Mouse (Mus musculus) lung, postnatal 0 days (tissue): ENCODE measurements around the gene Olfr71.

ENCODE experiments used
- CTCF ChIP-seq: IDR thresholded peaks from 2 replicates; pipeline ENCODE4 v1.5.1; 2016; ENCODE audit warnings: antibody characterized with exemption, mild to moderate bottlenecking
- EP300 ChIP-seq: IDR thresholded peaks from 2 replicates; pipeline ENCODE4 v1.6.1; 2016; ENCODE audit warnings: antibody characterized with exemption, mild to moderate bottlenecking, control low read depth

GRCm38 (mm10) chr4:43732171-43732570, 22.1 kb upstream of the Olfr71 start:
- TF ChIP-seq EP300 (no peak), CTCF (no peak)
